Mouse (Mus musculus) brain, embryonic 14.5 days (tissue): Measurements from ENCODE around the gene Ifitm10.

Experiments
- CTCF ChIP-seq: fragments of 200-500 bp; IDR thresholded peaks from 2 replicates; pipeline ENCODE4 v1.5.1; 2012; ENCODE audit warnings: inconsistent platforms, mild to moderate bottlenecking, moderate library complexity, borderline replicate concordance; ENCODE audit not compliant: insufficient read depth, insufficient read length; ENCODE audit errors: extremely low read depth
- POLR2A ChIP-seq: fragments of 200-500 bp; IDR thresholded peaks from 2 replicates; pipeline ENCODE4 v1.6.1; 2012; ENCODE audit warnings: mild to moderate bottlenecking, inconsistent platforms, borderline replicate concordance; ENCODE audit not compliant: poor library complexity, insufficient read depth, insufficient read length, severe bottlenecking; ENCODE audit errors: extremely low read depth

DNA sequence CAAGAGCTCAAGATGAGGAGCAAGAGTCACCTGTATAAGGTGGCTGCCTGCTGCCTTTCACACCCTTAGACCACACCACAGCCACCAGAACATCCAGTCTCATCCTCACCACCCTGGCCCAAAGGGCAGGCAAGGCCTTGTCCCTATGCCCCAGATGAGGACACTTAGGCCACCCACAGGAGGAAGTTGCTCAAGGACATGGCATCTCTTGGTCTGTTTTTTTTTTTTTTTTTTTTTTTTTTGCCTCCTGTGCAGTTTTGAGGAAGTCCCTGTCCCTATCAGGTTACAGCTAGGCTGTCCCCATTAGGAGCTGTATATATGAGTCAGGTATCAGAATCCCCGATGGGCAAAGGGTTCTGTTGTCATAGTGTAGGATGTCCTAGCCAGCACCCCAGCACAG, 25.7 kb upstream of the Ifitm10 start:
- no peak for TF ChIP-seq CTCF
- no peak for TF ChIP-seq POLR2A
